Mouse (Mus musculus) liver, adult 2 months (tissue): ENCODE data around the gene L3mbtl2. TPM values are rescaled to one million over a fixed set of nuclear protein-coding genes. Genes with fewer than 3 reads are reported as not detected.
"Not testable (repeated sequence)": the region's sequence is repeated elsewhere in the genome, so short reads cannot be mapped to it uniquely, and the experiment has no call there.

Source experiments
- DNase-seq: peaks from one replicate; pipeline ENCODE4 v3.0.0-alpha.2; 2011; ENCODE audit warnings: low read depth, low spot score; ENCODE audit errors: extremely low read depth
- H3K27ac ChIP-seq: fragments of 200-500 bp; replicated peaks from 2 replicates; pipeline ENCODE4 v1.5.1; 2012; ENCODE audit warnings: low read depth, mild to moderate bottlenecking, control low read depth, inconsistent platforms, low read length; ENCODE audit not compliant: insufficient read depth
- H3K27me3 ChIP-seq: fragments of 200-500 bp; 2 replicates; pipeline ENCODE4 v1.6.1; 2012; ENCODE audit warnings: mild to moderate bottlenecking, moderate library complexity, low read length, inconsistent platforms; ENCODE audit not compliant: control insufficient read depth, insufficient read depth
- H3K36me3 ChIP-seq: fragments of 200-500 bp; 2 replicates; pipeline ENCODE4 v1.6.1; 2012; ENCODE audit warnings: low read length, inconsistent platforms; ENCODE audit not compliant: control insufficient read depth, insufficient read depth
- H3K4me1 ChIP-seq: fragments of 200-500 bp; 2 replicates; pipeline ENCODE4 v1.6.1; 2011; ENCODE audit warnings: low read length; ENCODE audit not compliant: control insufficient read depth, insufficient read depth
- H3K4me3 ChIP-seq: fragments of 200-500 bp; 2 replicates; pipeline ENCODE4 v1.5.1; 2011; ENCODE audit warnings: low read depth, mild to moderate bottlenecking, control low read depth, low read length, moderate library complexity; ENCODE audit not compliant: insufficient read depth
- H3K79me2 ChIP-seq: fragments of 200-500 bp; 2 replicates; pipeline ENCODE4 v1.6.1; 2012; ENCODE audit warnings: inconsistent platforms, mild to moderate bottlenecking, low read length, moderate library complexity; ENCODE audit not compliant: control insufficient read depth, insufficient read depth
- H3K9ac ChIP-seq: fragments of 200-500 bp; 2 replicates; pipeline ENCODE4 v1.6.1; 2012; ENCODE audit warnings: low read depth, mild to moderate bottlenecking, control low read depth, inconsistent platforms, low read length
- CTCF ChIP-seq: fragments of 200-500 bp; IDR thresholded peaks from 2 replicates; pipeline ENCODE4 v1.5.1; 2011; ENCODE audit warnings: low read depth, low read length, control low read depth
- POLR2A ChIP-seq: fragments of 200-500 bp; IDR thresholded peaks from 2 replicates; pipeline ENCODE4 v1.6.1; 2011; ENCODE audit warnings: low read length, control low read depth; ENCODE audit not compliant: insufficient read depth; ENCODE audit errors: extremely low read depth
- WGBS: fragments of 180-500 bp; shearing (Covaris S2); methylation state at CpG from one replicate; pipeline ENCODE4 v1.1.7; 2018; 5-methylcytosine and 5-hydroxymethylcytosine counted together
- polyA plus RNA-seq: library from polyadenylated mRNA; depleted of rRNA; stranded (reverse); fragments of >200 nt; gene quantifications from 2 replicates; pipeline ENCODE4 v1.2.3, GENCODE M21; 2012
- total RNA-seq: library from RNA; depleted of rRNA; stranded (reverse); fragments of >200 nt; gene quantifications from 2 replicates; pipeline ENCODE4 v1.2.3, GENCODE M21; 2014

The L3mbtl2 gene
- total and polyA plus RNA-seq, 2 experiments, result 4.7 to 9.7 TPM

DNA sequence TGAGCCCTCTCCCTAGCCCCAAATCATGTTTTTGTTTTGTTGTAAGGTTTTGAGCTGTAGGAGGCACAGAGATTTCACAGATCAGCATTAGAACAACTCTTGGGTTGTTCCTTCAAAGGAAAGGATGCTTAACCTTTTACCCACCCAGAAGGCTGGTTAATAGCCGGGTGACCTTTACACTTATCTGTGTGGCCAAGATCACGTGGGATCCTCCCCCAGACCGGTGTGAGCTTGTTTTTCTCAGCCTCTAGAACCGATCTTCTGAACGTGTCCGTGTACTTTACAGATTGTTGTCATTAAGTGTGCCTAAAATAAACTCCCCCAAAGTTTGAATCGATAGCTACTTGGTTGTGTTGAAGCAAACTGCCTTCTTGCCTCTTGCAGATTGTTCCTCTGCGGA is 36.9 kb downstream of the L3mbtl2 start:
- TF ChIP-seq POLR2A (no peak), CTCF (no peak)
- H3K36me3 ChIP-seq, result peaks cover 9% of the 10 kb centered on the region; the same call in 1 of the 2 replicates
- H3K79me2 ChIP-seq, result no peaks in the 10 kb centered on the region
- peak; percentile 84 for DNase-seq
- no peak overlapping the region for H3K4me3 ChIP-seq
- 17% methylated on average over 8 of the region's 8 CpGs for WGBS
- H3K27me3 ChIP-seq, result no peaks in the 10 kb centered on the region
- H3K27ac ChIP-seq, result peak overlapping the region; percentile 66
- H3K4me1 ChIP-seq, result peaks cover 22% of the 10 kb centered on the region
- H3K9ac ChIP-seq, result no peak overlapping the region

- not testable (repeated sequence) for H3K9ac ChIP-seq, H3K27me3 ChIP-seq, H3K4me3 ChIP-seq, DNase-seq, H3K79me2 ChIP-seq, H3K27ac ChIP-seq
- 78% methylated on average over 4 of the region's 4 CpGs for WGBS
- peaks cover 13% of the 10 kb centered on the region; the same call in 1 of the 2 replicates for H3K36me3 ChIP-seq
- peaks cover 22% of the 10 kb centered on the region for H3K4me1 ChIP-seq
These were observed 37.7 kb downstream of the L3mbtl2 start for GRCm38 (mm10) chr15:81701350-81701749.

GRCm38 (mm10) chr15:81702306-81703093 is 38.8 kb downstream of the L3mbtl2 start:
- 39% methylated on average over 13 of the region's 13 CpGs for WGBS
- peak; percentile 71 for DNase-seq
- Histone ChIP-seq H3K9ac (no peak overlapping the region), H3K36me3 (peaks cover 13% of the 10 kb centered on the region; the same call in 1 of the 2 replicates), H3K27ac (peak overlapping the region; percentile 66), H3K27me3 (no peaks in the 10 kb centered on the region), H3K4me1 (peaks cover 22% of the 10 kb centered on the region), H3K79me2 (no peaks in the 10 kb centered on the region), H3K4me3 (no peak overlapping the region)
- TF ChIP-seq POLR2A (no peak), CTCF (no peak)

DNA sequence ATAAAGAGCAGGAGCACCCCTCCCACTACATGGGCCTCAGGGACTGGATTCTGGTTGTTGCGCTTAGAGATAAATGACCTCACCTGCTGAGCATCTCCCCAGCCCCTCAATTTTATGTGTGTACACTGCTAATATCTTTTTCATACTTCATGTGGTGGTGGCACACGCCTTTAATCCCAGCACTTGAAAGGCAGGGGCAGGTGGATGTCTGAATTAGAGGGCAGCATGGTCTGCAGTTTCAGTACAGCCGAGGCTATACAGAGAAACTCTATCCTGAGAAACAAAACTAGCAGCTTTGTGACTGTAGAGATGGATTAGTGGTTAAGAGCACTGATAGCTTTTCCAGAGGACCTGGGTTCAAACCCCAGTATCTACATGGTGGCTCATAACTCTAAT is 39.4 kb downstream of the L3mbtl2 start:
- no peaks in the 10 kb centered on the region for H3K27me3 ChIP-seq
- H3K9ac ChIP-seq, result no peak overlapping the region
- no peak for TF ChIP-seq CTCF
- no peak for TF ChIP-seq POLR2A
- peaks cover 22% of the 10 kb centered on the region for H3K4me1 ChIP-seq
- no peaks in the 10 kb centered on the region for H3K79me2 ChIP-seq
- H3K36me3 ChIP-seq, result peaks cover 13% of the 10 kb centered on the region; the same call in 1 of the 2 replicates
- no peak for DNase-seq
- H3K27ac ChIP-seq, result peak overlapping the region; percentile 66; the same call in 1 of the 2 replicates
- no peak overlapping the region for H3K4me3 ChIP-seq
- WGBS, result 94% methylated on average over 3 of the region's 3 CpGs

DNA sequence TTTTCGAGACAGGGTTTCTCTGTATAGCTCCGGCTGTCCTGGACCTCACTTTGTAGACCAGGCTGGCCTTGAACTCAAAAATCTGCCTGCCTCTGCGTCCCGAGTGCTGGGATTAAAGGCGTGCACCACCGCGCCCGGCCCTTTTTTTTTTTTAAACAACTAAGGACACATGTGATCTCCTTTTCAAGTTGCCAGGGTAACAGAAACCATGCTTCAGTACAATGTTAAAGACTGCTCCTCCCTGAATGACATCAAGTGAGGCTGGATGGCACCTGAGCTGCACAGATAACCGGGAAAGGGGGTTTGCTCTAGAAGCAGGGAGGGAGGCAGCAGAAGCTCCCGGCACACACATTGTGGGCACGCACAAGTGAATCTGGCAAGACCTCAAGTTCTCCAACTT is 45.3 kb downstream of the L3mbtl2 start:
- no peak overlapping the region for H3K4me3 ChIP-seq
- H3K4me1 ChIP-seq, result no peaks in the 10 kb centered on the region
- no peak overlapping the region for H3K9ac ChIP-seq
- peaks cover 25% of the 10 kb centered on the region; the same call in 1 of the 2 replicates for H3K36me3 ChIP-seq
- TF ChIP-seq CTCF, result no peak
- TF ChIP-seq POLR2A, result no peak
- no peak overlapping the region for H3K27ac ChIP-seq
- DNase-seq, result no peak
- H3K79me2 ChIP-seq, result no peaks in the 10 kb centered on the region
- H3K27me3 ChIP-seq, result no peaks in the 10 kb centered on the region
- 94% methylated on average over 11 of the region's 11 CpGs for WGBS

DNA sequence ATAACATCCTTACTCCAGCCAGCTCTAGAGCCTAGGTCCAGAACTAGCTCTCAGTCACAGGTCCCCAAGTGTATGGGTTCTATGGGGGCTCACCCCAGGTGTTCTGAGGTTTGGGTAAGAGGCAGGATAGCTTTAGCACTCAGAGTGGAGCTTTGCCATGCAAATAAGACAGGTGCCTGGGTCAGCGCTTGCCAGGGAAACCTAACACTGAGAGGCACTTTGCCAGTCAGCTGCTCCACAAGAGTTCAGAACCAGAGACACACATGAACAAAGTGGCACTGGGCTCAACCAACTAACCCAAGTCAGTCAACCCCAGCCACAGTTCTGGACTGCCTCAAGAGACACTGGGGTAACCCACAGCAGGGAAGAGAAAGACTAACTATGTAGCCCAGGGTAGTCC is 46.0 kb downstream of the L3mbtl2 start:
- Histone ChIP-seq H3K27ac (no peak overlapping the region), H3K36me3 (peaks cover 23% of the 10 kb centered on the region; the same call in 1 of the 2 replicates)
- WGBS, result 96% methylated on average over 1 of the region's 1 CpGs

More for the DNA sequence above, 46.0 kb downstream of the L3mbtl2 start:
- Histone ChIP-seq H3K9ac (no peak overlapping the region), H3K4me1 (no peaks in the 10 kb centered on the region), H3K4me3 (no peak overlapping the region), H3K79me2 (no peaks in the 10 kb centered on the region), H3K27me3 (no peaks in the 10 kb centered on the region)
- TF ChIP-seq CTCF, result no peak
- no peak for TF ChIP-seq POLR2A
- DNase-seq, result no peak
